Mouse (Mus musculus) CH12.LX (cell line): ENCODE measurements around the gene Osbp2.

ENCODE experiments used
- BHLHE40 ChIP-seq: IDR thresholded peaks from 2 replicates; pipeline ENCODE4 v1.6.1; 2011; ENCODE audit warnings: mild to moderate bottlenecking, low read depth, low read length, improper control_type of control experiment
- CTCF ChIP-seq, 2 experiments: IDR thresholded peaks in 1 of 2; conservative IDR thresholded peaks in 1 of 2; 2 replicates each; pipeline ENCODE4 v1.5.1; 2011 to 2012; ENCODE audit warnings: low read depth in 2 of 2, low read length in 2 of 2, improper control_type of control experiment in 1 of 2, inconsistent platforms in 1 of 2, mild to moderate bottlenecking in 1 of 2, moderate library complexity in 1 of 2
- POLR2A ChIP-seq: IDR thresholded peaks from 2 replicates; pipeline ENCODE4 v1.6.1; 2011; ENCODE audit warnings: low read depth, mild to moderate bottlenecking, improper control_type of control experiment, low read length
- POLR2AphosphoS2 ChIP-seq: IDR thresholded peaks from 2 replicates; pipeline ENCODE4 v1.6.1; 2011; ENCODE audit warnings: low read depth, low read length, improper control_type of control experiment
- RAD21 ChIP-seq: IDR thresholded peaks from 2 replicates; pipeline ENCODE4 v1.6.1; 2011; ENCODE audit warnings: low read depth, mild to moderate bottlenecking, low read length, improper control_type of control experiment, moderate library complexity

DNA sequence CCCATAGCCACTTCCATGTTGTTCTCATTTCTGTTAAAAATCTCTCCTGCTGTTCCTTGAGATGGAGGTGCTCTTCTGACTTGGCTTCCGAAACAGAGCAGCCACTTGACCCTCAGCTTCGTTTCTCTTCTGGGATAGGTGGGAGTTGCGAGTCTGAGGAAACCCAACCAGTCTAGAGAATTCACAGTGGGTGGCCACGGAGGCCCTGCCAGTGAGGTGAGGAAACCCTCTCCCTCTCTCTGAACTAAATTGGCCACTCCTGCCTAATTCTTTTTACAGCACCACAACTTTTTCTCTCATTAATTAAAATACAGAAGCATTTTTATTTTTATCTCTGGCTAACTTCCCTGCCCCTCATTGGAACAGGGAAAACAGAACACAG, 88.4 kb downstream of the Osbp2 start:
- no peak for TF ChIP-seq POLR2AphosphoS2
- TF ChIP-seq BHLHE40: no peak
- TF ChIP-seq POLR2A: no peak
- no peak for TF ChIP-seq CTCF (conservative IDR thresholded peaks at IDR 0.05 in 1 of 2, IDR thresholded peaks at IDR 0.05 in 1 of 2; ENCODE audit: low read depth in 2 of 2, low read length in 2 of 2)
- TF ChIP-seq RAD21: no peak
